17 mouse cellular contexts compared by ENCODE assay signal in the genomic region with DNA sequence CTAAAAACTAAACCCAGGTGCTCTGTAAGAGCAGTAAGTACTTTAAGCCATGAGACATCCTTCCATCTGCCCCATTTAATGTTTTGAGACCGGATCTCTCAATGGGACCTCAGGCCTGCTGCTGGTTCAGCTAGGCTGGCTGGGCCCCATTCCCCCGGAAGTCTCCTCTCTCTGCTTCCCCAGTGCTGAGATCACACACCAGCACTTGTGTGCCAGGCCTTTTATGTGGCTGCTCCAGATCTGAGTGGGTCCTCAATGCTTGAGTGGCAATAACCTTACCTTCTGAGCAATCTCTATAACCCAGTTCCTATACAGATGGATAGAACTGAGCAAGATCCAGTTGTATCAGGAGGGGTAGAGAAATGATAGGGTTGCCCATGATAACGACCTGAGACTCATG.
A peak's percentile ranks its signal among the peaks of the same experiment; 100 is the strongest.
DNase-seq lines count a peak whose midpoint lies in the region; ATAC-seq lines count a peak whose summit lies in the region.
"Had no signal": no experiment of that assay in that cellular context is flagged by ENCODE, and none has a peak within 500 bp of the region (broad histone marks: within the 10 kb centered on the region; RNA-seq: fewer than 3 reads in every experiment).

No protein-coding gene starts in this region.

- H3K27me3 ChIP-seq in lung, embryonic 16.5 days (ENCODE audit: control insufficient read depth, insufficient read depth, low read depth, low read length), result no peaks in the 10 kb centered on the region
- H3K27me3 ChIP-seq in hindbrain, embryonic 12.5 days, result no peaks in the 10 kb centered on the region
- H3K27me3 ChIP-seq in hindbrain, embryonic 11.5 days (ENCODE audit: control insufficient read depth, insufficient read depth, low read length), result no peaks in the 10 kb centered on the region
- no peaks in the 10 kb centered on the region for H3K27me3 ChIP-seq in kidney, embryonic 16.5 days (ENCODE audit: insufficient read depth, low read length)
- H3K27me3 ChIP-seq: heart, embryonic 13.5 days; liver, embryonic 12.5 days; Patski had no signal

- no peaks in the 10 kb centered on the region for H3K36me3 ChIP-seq in lung, embryonic 16.5 days (ENCODE audit: control insufficient read depth, insufficient read depth, low read length)
- H3K36me3 ChIP-seq in hindbrain, embryonic 12.5 days, result no peaks in the 10 kb centered on the region
- no peaks in the 10 kb centered on the region for H3K36me3 ChIP-seq in hindbrain, embryonic 11.5 days (ENCODE audit: control insufficient read depth, insufficient read depth, low read length)
- H3K36me3 ChIP-seq in kidney, embryonic 16.5 days (ENCODE audit: insufficient read depth, low read length), result no peaks in the 10 kb centered on the region
- H3K36me3 ChIP-seq: heart, embryonic 13.5 days; liver, embryonic 12.5 days had no signal

- no peak overlapping the region for H3K4me3 ChIP-seq in lung, embryonic 16.5 days (ENCODE audit: low read length)
- no peak overlapping the region for H3K4me3 ChIP-seq in hindbrain, embryonic 12.5 days
- no peak overlapping the region for H3K4me3 ChIP-seq in hindbrain, embryonic 11.5 days (ENCODE audit: low read depth, low read length)
- no peak overlapping the region for H3K4me3 ChIP-seq in kidney, embryonic 16.5 days (ENCODE audit: low read length)
- H3K4me3 ChIP-seq: heart, embryonic 13.5 days; layer of hippocampus, adult 2 months; liver, embryonic 12.5 days had no signal

- no peaks in the 10 kb centered on the region for H3K9me3 ChIP-seq in lung, embryonic 16.5 days (ENCODE audit: control insufficient read depth, low read length)
- H3K9me3 ChIP-seq in hindbrain, embryonic 12.5 days (replicated peaks), result no peaks in the 10 kb centered on the region
- no peaks in the 10 kb centered on the region for H3K9me3 ChIP-seq in hindbrain, embryonic 11.5 days (ENCODE audit: control insufficient read depth, low read length)
- no peaks in the 10 kb centered on the region for H3K9me3 ChIP-seq in kidney, embryonic 16.5 days (ENCODE audit: low read length)
- H3K9me3 ChIP-seq: heart, embryonic 13.5 days; liver, embryonic 12.5 days had no signal

- H3K9ac ChIP-seq in lung, embryonic 16.5 days (ENCODE audit: low read length), result no peak overlapping the region
- no peak overlapping the region for H3K9ac ChIP-seq in hindbrain, embryonic 12.5 days
- no peak overlapping the region for H3K9ac ChIP-seq in hindbrain, embryonic 11.5 days (ENCODE audit: low read depth, low read length)
- H3K9ac ChIP-seq in kidney, embryonic 16.5 days (replicated peaks; ENCODE audit: low read length), result no peak overlapping the region
- H3K9ac ChIP-seq: heart, embryonic 13.5 days; liver, embryonic 12.5 days had no signal

- H3K4me2 ChIP-seq in lung, embryonic 16.5 days (ENCODE audit: low read depth, low read length), result no peak overlapping the region
- no peak overlapping the region for H3K4me2 ChIP-seq in hindbrain, embryonic 12.5 days (replicated peaks)
- H3K4me2 ChIP-seq in hindbrain, embryonic 11.5 days (replicated peaks; ENCODE audit: low read depth, low read length), result no peak overlapping the region
- no peak overlapping the region for H3K4me2 ChIP-seq in kidney, embryonic 16.5 days (replicated peaks; ENCODE audit: low read depth, low read length)
- H3K4me2 ChIP-seq: heart, embryonic 13.5 days; liver, embryonic 12.5 days had no signal

- H3K4me1 ChIP-seq in lung, embryonic 16.5 days (replicated peaks; ENCODE audit: control insufficient read depth, insufficient read depth, low read length), result peaks cover 18% of the 10 kb centered on the region
- H3K4me1 ChIP-seq in hindbrain, embryonic 12.5 days, result no peaks in the 10 kb centered on the region
- H3K4me1 ChIP-seq in hindbrain, embryonic 11.5 days (replicated peaks; ENCODE audit: control insufficient read depth, insufficient read depth, low read length), result no peaks in the 10 kb centered on the region
- no peaks in the 10 kb centered on the region for H3K4me1 ChIP-seq in kidney, embryonic 16.5 days (ENCODE audit: insufficient read depth, low read length)
- H3K4me1 ChIP-seq: liver, embryonic 12.5 days had no signal

- peak overlapping the region; percentile 80 for H3K27ac ChIP-seq in lung, embryonic 16.5 days (ENCODE audit: low read length)
- no peak overlapping the region for H3K27ac ChIP-seq in hindbrain, embryonic 12.5 days
- H3K27ac ChIP-seq in hindbrain, embryonic 11.5 days (ENCODE audit: low read depth, low read length), result no peak overlapping the region
- no peak overlapping the region for H3K27ac ChIP-seq in kidney, embryonic 16.5 days (ENCODE audit: low read length)
- H3K27ac ChIP-seq: layer of hippocampus, adult 2 months; liver, embryonic 12.5 days had no signal

- DNase-seq in lung, postnatal 10 days, result no peak
- peak; percentile 55 to 61 for DNase-seq in spleen, postnatal 36 days (ENCODE audit: low spot score in 2 of 2)
- DNase-seq in thymus, postnatal 4 days, result peak; percentile 79
- DNase-seq in hindbrain, embryonic 11.5 days (ENCODE audit: low spot score), result no peak
- DNase-seq: adrenal gland, adult 2 months; cerebellum, adult 8-10 months; kidney, adult 9 months; right cerebral cortex, postnatal 25 days had no signal

- WGBS in lung, embryonic 16.5 days, result 57% methylated on average over 3 of the region's 3 CpGs
- 87% methylated on average over 3 of the region's 3 CpGs for WGBS in hindbrain, embryonic 12.5 days
- WGBS in hindbrain, embryonic 11.5 days, result 80% methylated on average over 3 of the region's 3 CpGs
- WGBS in kidney, embryonic 16.5 days, result 85% methylated on average over 3 of the region's 3 CpGs

- ATAC-seq in lung, embryonic 16.5 days (ENCODE audit: low read depth), result peak; percentile 34; the same call in 1 of the 2 replicates
- peak; percentile 94 for ATAC-seq in inflammation-experienced regulatory T-cells, adult 6 months
- no peak for ATAC-seq in hindbrain, embryonic 12.5 days (ENCODE audit: low FRiP score)
- no peak for ATAC-seq in hindbrain, embryonic 11.5 days (ENCODE audit: low FRiP score)
- no peak for ATAC-seq in kidney, embryonic 16.5 days (ENCODE audit: low FRiP score, low TSS enrichment)
- ATAC-seq: hindbrain, embryonic 16.5 days; liver, embryonic 12.5 days; Patski had no signal

Comparison
In these comparisons a context has a peak if more than half of its experiments do, and no peak if none do; other contexts are left out.
1. ATAC-seq: peak in lung, embryonic 16.5 days (single experiment) and inflammation-experienced regulatory T-cells, adult 6 months (single experiment); none in hindbrain, embryonic 12.5 days (single experiment), hindbrain, embryonic 11.5 days (single experiment) and kidney, embryonic 16.5 days (single experiment).
2. DNase-seq: peak in spleen, postnatal 36 days (2 of 2) and thymus, postnatal 4 days (single experiment); none in lung, postnatal 10 days (single experiment) and hindbrain, embryonic 11.5 days (single experiment).